Mouse (Mus musculus) limb, embryonic 12.5 days (tissue): ENCODE results near the gene Fkbp6. TPM values are rescaled to one million over a fixed set of nuclear protein-coding genes. Genes with fewer than 3 reads are reported as not detected.

Experiments used
- ATAC-seq: fragments of 200-750 bp; cut with Nextera tagmentation; 2 replicates; pipeline ENCODE4 v1.8.0; 2017; ENCODE audit warnings: low read depth, moderate TSS enrichment; ENCODE audit not compliant: insufficient number of reproducible peaks, insufficient read depth, low FRiP score, low TSS enrichment
- H3K27ac ChIP-seq: fragments of 300-500 bp; sonication (generic); 2 replicates; pipeline ENCODE4 v1.5.1; 2016; ENCODE audit warnings: mild to moderate bottlenecking, moderate library complexity
- H3K27me3 ChIP-seq: fragments of 300-500 bp; sonication (generic); 2 replicates; pipeline ENCODE4 v1.6.1; 2016; ENCODE audit warnings: mild to moderate bottlenecking, moderate library complexity
- H3K36me3 ChIP-seq: fragments of 300-500 bp; sonication (generic); 2 replicates; pipeline ENCODE4 v1.6.1; 2016; ENCODE audit warnings: mild to moderate bottlenecking, moderate library complexity
- H3K4me1 ChIP-seq: fragments of 300-500 bp; sonication (generic); replicated peaks from 2 replicates; pipeline ENCODE4 v1.6.1; 2016
- H3K4me2 ChIP-seq: fragments of 300-500 bp; sonication (generic); 2 replicates; pipeline ENCODE4 v1.6.1; 2016; ENCODE audit warnings: mild to moderate bottlenecking, moderate library complexity
- H3K4me3 ChIP-seq: fragments of 300-500 bp; sonication (generic); replicated peaks from 2 replicates; pipeline ENCODE4 v1.5.1; 2016; ENCODE audit warnings: mild to moderate bottlenecking
- H3K9ac ChIP-seq: fragments of 300-500 bp; sonication (generic); replicated peaks from 2 replicates; pipeline ENCODE4 v1.6.1; 2016; ENCODE audit warnings: mild to moderate bottlenecking, moderate library complexity
- H3K9me3 ChIP-seq: fragments of 300-500 bp; sonication (generic); 2 replicates; pipeline ENCODE4 v1.6.1; 2016; ENCODE audit warnings: mild to moderate bottlenecking, moderate library complexity
- WGBS: fragments of 180-500 bp; shearing (Covaris S2); methylation state at CpG from one replicate; pipeline ENCODE4 v1.1.7; 2016; 5-methylcytosine and 5-hydroxymethylcytosine counted together
- microRNA-seq: library from miRNA; unstranded; fragments of <30 nt; microRNA quantifications from one replicate; pipeline ENCODE4, GENCODE M21; 2017
- polyA plus RNA-seq: library from polyadenylated mRNA; unstranded; fragments of >200 nt; fragmentation: Nextera tagmentation; extraction: Ambion mirVana; gene quantifications from 2 replicates; pipeline ENCODE4 v1.2.1, GENCODE M21; 2016

Gene Fkbp6
- polyA plus RNA-seq, 1 experiment from 2014 or later: 0.16 TPM

GRCm38 (mm10) chr5:135251079-135251454 is 98.8 kb downstream of the Fkbp6 start, which contains the start of gene Fzd9:
Gene Fzd9, minus strand, starts transcription at chr5:135251230.
- peaks cover 39% of the 10 kb centered on the region for H3K27me3 ChIP-seq
- H3K9me3 ChIP-seq: peaks cover 1% of the 10 kb centered on the region; the same call in 1 of the 2 replicates
- WGBS: under 1% methylated on average over 50 of the region's 51 CpGs
- H3K9ac ChIP-seq: peak within 1 kb of the TSS; percentile 73
- peak within 1 kb of the TSS; percentile 95 for H3K4me2 ChIP-seq
- peaks cover 14% of the 10 kb centered on the region for H3K36me3 ChIP-seq
- no peak within 1 kb of the TSS for H3K27ac ChIP-seq
- H3K4me1 ChIP-seq: peaks cover 44% of the 10 kb centered on the region
- peak within 1 kb of the TSS; percentile 67 for H3K4me3 ChIP-seq
- ATAC-seq: peak; percentile 28

- H3K9ac ChIP-seq: peak overlapping the region; percentile 73
- peaks cover 20% of the 10 kb centered on the region for H3K36me3 ChIP-seq
- no peaks in the 10 kb centered on the region for H3K9me3 ChIP-seq
- H3K27me3 ChIP-seq: peaks cover 39% of the 10 kb centered on the region
- peak overlapping the region; percentile 67 for H3K4me3 ChIP-seq
- no peak overlapping the region for H3K27ac ChIP-seq
- peak overlapping the region; percentile 95 for H3K4me2 ChIP-seq
- peak; percentile 29 for ATAC-seq
- WGBS: 3% methylated on average over 91 of the region's 92 CpGs
- H3K4me1 ChIP-seq: peaks cover 44% of the 10 kb centered on the region
Measured at GRCm38 (mm10) chr5:135250186-135251078, 99.4 kb downstream of the Fkbp6 start.

GRCm38 (mm10) chr5:135248956-135249676 is 100.7 kb downstream of the Fkbp6 start:
- Histone ChIP-seq H3K9ac (no peak overlapping the region), H3K27ac (no peak overlapping the region), H3K4me1 (peaks cover 40% of the 10 kb centered on the region), H3K36me3 (peaks cover 34% of the 10 kb centered on the region), H3K4me2 (peak overlapping the region; percentile 95), H3K27me3 (peaks cover 39% of the 10 kb centered on the region), H3K9me3 (no peaks in the 10 kb centered on the region), H3K4me3 (peak overlapping the region; percentile 67)
- ATAC-seq: no peak
- WGBS: 82% methylated on average over 16 of the region's 16 CpGs

GRCm38 (mm10) chr5:135247337-135247736 is 102.5 kb downstream of the Fkbp6 start:
- no peak overlapping the region for H3K9ac ChIP-seq
- H3K27ac ChIP-seq: no peak overlapping the region
- no peak for ATAC-seq
- H3K27me3 ChIP-seq: peaks cover 39% of the 10 kb centered on the region
- no peaks in the 10 kb centered on the region for H3K9me3 ChIP-seq
- H3K36me3 ChIP-seq: peaks cover 51% of the 10 kb centered on the region
- peaks cover 29% of the 10 kb centered on the region for H3K4me1 ChIP-seq
- 77% methylated on average over 9 of the region's 9 CpGs for WGBS
- peak overlapping the region; percentile 95 for H3K4me2 ChIP-seq
- no peak overlapping the region for H3K4me3 ChIP-seq

- no peaks in the 10 kb centered on the region for H3K9me3 ChIP-seq
- H3K27me3 ChIP-seq: peaks cover 39% of the 10 kb centered on the region
- no peak overlapping the region for H3K4me2 ChIP-seq
- no peak overlapping the region for H3K9ac ChIP-seq
- 70% methylated on average over 4 of the region's 4 CpGs for WGBS
- H3K36me3 ChIP-seq: peaks cover 59% of the 10 kb centered on the region
- H3K27ac ChIP-seq: no peak overlapping the region
- H3K4me1 ChIP-seq: peaks cover 29% of the 10 kb centered on the region
- no peak for ATAC-seq
- no peak overlapping the region for H3K4me3 ChIP-seq
Measured at GRCm38 (mm10) chr5:135246531-135246930, 103.3 kb downstream of the Fkbp6 start.

- Histone ChIP-seq H3K36me3 (peaks cover 93% of the 10 kb centered on the region), H3K9ac (no peak overlapping the region), H3K4me3 (no peak overlapping the region), H3K27me3 (peaks cover 7% of the 10 kb centered on the region; the same call in 1 of the 2 replicates), H3K4me2 (no peak overlapping the region), H3K4me1 (no peaks in the 10 kb centered on the region), H3K27ac (no peak overlapping the region), H3K9me3 (no peaks in the 10 kb centered on the region)
- no peak for ATAC-seq
- WGBS: 97% methylated on average over 1 of the region's 1 CpGs
Measured at GRCm38 (mm10) chr5:135243166-135243565, 106.7 kb downstream of the Fkbp6 start.

- Histone ChIP-seq H3K36me3 (peaks cover 99% of the 10 kb centered on the region), H3K4me1 (no peaks in the 10 kb centered on the region), H3K27ac (no peak overlapping the region), H3K4me2 (no peak overlapping the region), H3K9me3 (no peaks in the 10 kb centered on the region), H3K4me3 (no peak overlapping the region), H3K27me3 (peaks cover 5% of the 10 kb centered on the region; the same call in 1 of the 2 replicates), H3K9ac (no peak overlapping the region)
- 92% methylated on average over 3 of the region's 3 CpGs for WGBS
- no peak for ATAC-seq
Measured at GRCm38 (mm10) chr5:135242608-135243007, 107.2 kb downstream of the Fkbp6 start.

- 84% methylated on average over 12 of the region's 12 CpGs for WGBS
- Histone ChIP-seq H3K27ac (no peak overlapping the region), H3K9ac (no peak overlapping the region), H3K9me3 (no peaks in the 10 kb centered on the region), H3K36me3 (peaks cover 100% of the 10 kb centered on the region), H3K4me2 (no peak overlapping the region), H3K4me3 (no peak overlapping the region), H3K27me3 (peaks cover under 1% of the 10 kb centered on the region; the same call in 1 of the 2 replicates), H3K4me1 (no peaks in the 10 kb centered on the region)
- ATAC-seq: no peak
Measured at GRCm38 (mm10) chr5:135242136-135242535, 107.7 kb downstream of the Fkbp6 start.

Small RNA genes lying within 50 kb of the gene (microRNA-seq; reads per million reads assigned to microRNA genes)
- not detected for gene Mir7033

Other genes with a start within 250 kb of the Fkbp6 start
- 30.1 and 30.2 TPM in 2 replicates for gene Tbl2, start 200.4 kb downstream of the Fkbp6 start, polyA plus RNA-seq
- gene Bcl7b, start 181.8 kb downstream of the Fkbp6 start, polyA plus RNA-seq: 43.2 and 45.0 TPM in 2 replicates
- 72.8 and 73.6 TPM in 2 replicates for gene Baz1b, start 162.8 kb downstream of the Fkbp6 start, polyA plus RNA-seq
- 9.2 and 10.3 TPM in 2 replicates for gene Fzd9, start 98.8 kb downstream of the Fkbp6 start, polyA plus RNA-seq
- not detected in 2 replicates for gene Trim50, start 3.3 kb upstream of the Fkbp6 start, polyA plus RNA-seq
- gene Nsun5, start 19.9 kb upstream of the Fkbp6 start, polyA plus RNA-seq: 40.0 and 40.1 TPM in 2 replicates
- gene Pom121, start 44.5 kb upstream of the Fkbp6 start, polyA plus RNA-seq: 19.1 and 22.1 TPM in 2 replicates
- gene Hip1, start 195.1 kb upstream of the Fkbp6 start, polyA plus RNA-seq: 50.7 and 54.8 TPM in 2 replicates
- not detected in 2 replicates for gene Ccl26, start 213.5 kb upstream of the Fkbp6 start, polyA plus RNA-seq
- gene Ccl24, start 223.0 kb upstream of the Fkbp6 start, polyA plus RNA-seq: 0.31 and 0.68 TPM in 2 replicates